Mouse (Mus musculus): ENCODE results near the gene Mms19. TPM values are rescaled to one million over a fixed set of nuclear protein-coding genes. Genes with fewer than 3 reads are reported as not detected.
A peak's percentile ranks its signal among the peaks of the same experiment; 100 is the strongest.
"Not testable (repeated sequence)": the region's sequence is repeated elsewhere in the genome, so short reads cannot be mapped to it uniquely, and the experiment has no call there.

Gene Mms19
- polyA plus RNA-seq, 1 experiment from 2014 or later, result 45.6 TPM

DNA sequence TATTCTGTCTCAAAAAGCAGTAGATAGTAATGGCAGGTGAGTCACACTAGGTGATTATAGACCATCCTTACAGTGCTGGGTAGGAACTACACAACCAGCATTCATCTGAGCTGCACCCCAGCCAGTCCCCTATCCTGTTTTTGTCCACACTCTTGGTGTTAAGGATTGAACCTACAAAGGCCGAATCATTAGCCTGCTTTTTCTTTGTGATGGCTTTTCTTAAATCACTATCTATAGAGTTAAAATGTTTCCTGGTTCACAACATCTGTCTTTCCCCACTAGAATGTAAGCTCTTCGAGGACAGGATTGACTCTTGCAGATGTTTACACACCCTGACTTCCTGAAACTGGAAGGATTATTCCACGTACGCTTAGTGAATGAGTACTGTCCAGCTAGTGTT lies 61.5 kb downstream of the Mms19 start:
- Histone ChIP-seq H3K27me3 (no peaks in the 10 kb centered on the region), H3K4me2 (no peak overlapping the region), H3K9me3 (replicated peaks) (no peaks in the 10 kb centered on the region), H3K9ac (no peak overlapping the region), H3K4me1 (peaks cover 6% of the 10 kb centered on the region), H3K4me3 (replicated peaks) (no peak overlapping the region), H3K27ac (no peak overlapping the region), H3K36me3 (peaks cover 85% of the 10 kb centered on the region)
- ATAC-seq (replicated peaks; ENCODE audit: low FRiP score), result no peak
- 72% methylated on average over 4 of the region's 4 CpGs for WGBS

DNA sequence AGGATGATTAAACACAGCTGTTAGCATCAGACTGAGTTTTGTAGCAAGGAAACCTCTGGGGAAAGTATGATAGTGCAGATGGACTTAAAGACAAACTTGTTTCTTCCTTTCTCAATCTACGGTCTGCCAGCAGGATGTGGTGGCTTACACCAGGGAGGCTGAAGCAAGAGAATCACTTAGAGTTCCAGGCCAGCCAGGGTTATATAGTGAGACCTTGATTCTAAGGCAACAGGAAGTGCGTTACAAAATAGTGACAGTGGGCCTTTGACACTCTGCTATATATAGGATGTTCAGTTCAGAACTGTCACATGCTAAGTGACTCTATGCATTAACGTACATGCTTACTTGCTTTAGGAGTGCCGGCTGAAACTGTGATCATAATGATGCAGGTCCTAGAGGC lies 64.1 kb downstream of the Mms19 start:
- Histone ChIP-seq H3K27ac (no peak overlapping the region), H3K4me2 (no peak overlapping the region), H3K4me3 (replicated peaks) (no peak overlapping the region), H3K27me3 (no peaks in the 10 kb centered on the region), H3K9ac (no peak overlapping the region), H3K4me1 (peaks cover 24% of the 10 kb centered on the region), H3K36me3 (peaks cover 69% of the 10 kb centered on the region), H3K9me3 (replicated peaks) (no peaks in the 10 kb centered on the region)
- WGBS, result 89% methylated on average over 4 of the region's 4 CpGs
- ATAC-seq (replicated peaks; ENCODE audit: low FRiP score), result no peak

DNA sequence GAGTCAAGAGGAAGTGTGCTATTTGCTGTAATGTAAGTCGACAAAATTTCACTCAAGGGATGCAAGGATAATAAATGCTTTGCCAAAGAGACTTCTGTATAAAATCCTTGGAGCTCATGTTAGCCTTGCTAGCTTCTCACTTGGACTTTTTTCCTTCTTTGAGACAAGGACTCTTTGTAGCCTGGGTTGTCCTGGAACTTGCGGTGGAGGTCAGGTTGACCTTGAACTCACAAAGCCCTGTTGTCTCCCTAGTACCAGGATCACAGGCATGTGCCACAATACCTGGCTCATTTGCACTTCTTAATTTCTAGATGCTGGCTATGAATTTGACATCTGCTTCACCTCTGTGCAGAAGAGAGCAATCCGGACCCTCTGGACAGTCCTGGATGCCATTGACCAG lies 65.7 kb downstream of the Mms19 start:
- Histone ChIP-seq H3K9me3 (replicated peaks) (no peaks in the 10 kb centered on the region), H3K4me2 (no peak overlapping the region), H3K27me3 (no peaks in the 10 kb centered on the region), H3K36me3 (peaks cover 55% of the 10 kb centered on the region), H3K4me1 (peaks cover 24% of the 10 kb centered on the region), H3K4me3 (replicated peaks) (no peak overlapping the region), H3K27ac (no peak overlapping the region), H3K9ac (no peak overlapping the region)
- WGBS, result 88% methylated on average over 3 of the region's 3 CpGs
- ATAC-seq (replicated peaks; ENCODE audit: low FRiP score), result no peak

DNA sequence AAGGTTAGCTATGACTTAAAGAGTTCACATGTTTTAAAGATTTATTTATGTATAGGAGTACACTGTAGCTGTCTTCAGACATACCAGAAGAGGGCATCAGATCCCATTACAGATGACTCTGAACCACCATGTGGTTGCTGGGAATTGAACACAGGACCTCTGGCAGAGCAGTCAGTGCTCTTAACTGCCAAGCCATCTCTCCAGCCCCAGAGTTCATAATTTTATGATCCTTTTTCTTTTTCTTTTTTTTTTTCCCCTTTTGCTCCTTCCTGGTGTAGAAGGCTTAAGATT lies 66.4 kb downstream of the Mms19 start:
- not testable (repeated sequence) for H3K27me3 ChIP-seq; ATAC-seq (replicated peaks; ENCODE audit: low FRiP score); H3K9me3 ChIP-seq (replicated peaks); H3K9ac ChIP-seq; H3K27ac ChIP-seq
- Histone ChIP-seq H3K4me3 (replicated peaks) (peak overlapping the region; percentile 98), H3K36me3 (peaks cover 49% of the 10 kb centered on the region), H3K4me2 (peak overlapping the region; percentile 86), H3K4me1 (peaks cover 24% of the 10 kb centered on the region)

DNA sequence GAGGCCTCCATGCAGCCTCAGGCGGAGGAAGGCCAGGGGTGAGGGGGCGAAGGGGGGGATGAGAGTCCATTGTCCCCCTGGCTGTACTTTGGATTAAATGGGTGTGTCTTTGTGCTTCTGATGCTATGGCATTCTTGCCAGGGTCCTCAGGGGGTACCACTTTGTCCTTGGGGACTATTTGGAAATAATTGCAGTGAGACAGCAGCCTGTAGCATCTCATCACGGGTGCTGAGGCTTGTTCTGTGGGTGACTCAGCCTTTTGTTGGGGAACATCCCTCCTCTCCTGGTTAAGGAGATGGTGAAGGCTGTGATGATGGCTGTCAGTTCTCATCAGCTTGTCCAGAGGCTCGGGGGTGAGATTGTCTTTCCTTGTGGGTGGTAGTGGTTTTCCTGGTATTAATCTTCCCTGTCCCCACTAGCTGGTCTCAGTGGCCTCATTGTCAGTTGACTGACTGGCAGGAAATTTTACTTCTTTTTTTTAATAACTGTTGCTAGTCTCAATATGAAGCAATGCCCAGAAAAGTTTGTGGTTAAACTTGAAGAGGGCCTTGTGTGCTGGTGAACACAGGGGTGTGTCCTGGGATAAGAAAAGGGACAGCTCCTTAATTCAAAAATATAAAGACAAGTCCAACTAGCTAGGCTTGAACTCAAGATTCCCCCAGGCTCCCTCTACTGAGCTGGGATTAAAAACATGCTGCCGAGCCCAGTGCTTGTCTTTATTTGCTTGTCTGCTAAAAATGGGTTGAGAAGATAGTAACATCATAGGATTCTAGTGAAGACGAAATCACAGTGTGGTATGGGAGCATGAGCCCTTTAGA lies 67.0 kb downstream of the Mms19 start:
- no peak for ATAC-seq (replicated peaks; ENCODE audit: low FRiP score)
- 41% methylated on average over 6 of the region's 6 CpGs for WGBS
- Histone ChIP-seq H3K4me1 (peaks cover 24% of the 10 kb centered on the region), H3K27me3 (no peaks in the 10 kb centered on the region), H3K27ac (peak overlapping the region; percentile 94), H3K9me3 (replicated peaks) (no peaks in the 10 kb centered on the region), H3K36me3 (peaks cover 44% of the 10 kb centered on the region), H3K4me3 (replicated peaks) (peak overlapping the region; percentile 98), H3K4me2 (peak overlapping the region; percentile 86), H3K9ac (peak overlapping the region; percentile 93)

DNA sequence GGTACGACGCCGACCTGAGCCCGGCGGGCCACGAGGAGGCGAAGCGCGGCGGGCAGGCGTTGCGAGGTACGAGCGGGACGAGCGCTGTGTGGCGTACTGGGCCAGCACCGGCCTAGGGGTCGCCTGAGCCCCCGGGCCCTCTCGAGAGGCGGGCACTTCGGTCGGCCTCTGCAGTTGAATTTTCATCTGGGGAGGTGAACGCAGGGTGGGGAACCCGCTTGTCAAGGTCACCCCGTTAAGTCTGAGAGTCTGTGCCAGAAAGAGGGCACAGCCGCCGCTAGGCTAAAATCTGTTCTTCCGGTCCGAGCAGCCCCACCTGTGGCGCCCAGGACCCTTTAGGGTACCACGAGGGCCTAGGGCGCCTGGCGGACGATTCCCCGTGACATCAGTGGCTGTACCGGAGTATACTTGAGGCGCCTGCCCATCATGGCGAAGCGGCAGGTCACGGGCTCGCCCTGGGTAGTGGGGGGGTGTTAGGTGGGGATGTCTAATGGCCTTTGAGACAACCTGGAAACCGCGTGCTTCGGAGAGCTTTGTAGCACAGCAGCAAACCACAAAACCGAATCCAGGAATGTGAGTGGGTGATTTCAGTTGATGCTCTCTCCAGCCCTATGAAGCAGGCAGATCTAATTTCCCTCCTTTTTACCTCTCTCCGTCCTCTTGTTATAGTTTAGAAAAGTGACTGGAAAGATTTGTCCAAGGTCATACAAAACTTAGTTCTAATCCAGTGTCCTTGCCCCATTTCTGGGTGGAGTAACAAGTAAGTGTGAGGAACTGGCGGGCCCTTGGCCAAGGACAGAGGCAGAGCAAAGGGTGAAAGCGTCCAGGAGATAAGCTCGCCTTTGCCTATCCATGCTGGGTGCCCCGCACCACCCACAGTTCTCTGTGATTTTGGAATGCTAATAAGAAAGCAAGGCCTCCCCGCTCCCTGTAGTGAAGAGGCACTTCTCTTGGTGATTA lies 68.6 kb downstream of the Mms19 start:
- peak; percentile 72 for ATAC-seq (replicated peaks; ENCODE audit: low FRiP score)
- peak overlapping the region; percentile 94 for H3K27ac ChIP-seq
- H3K4me3 ChIP-seq (replicated peaks), result peak overlapping the region; percentile 98
- H3K4me2 ChIP-seq, result peak overlapping the region; percentile 86
- no peaks in the 10 kb centered on the region for H3K27me3 ChIP-seq
- H3K36me3 ChIP-seq, result peaks cover 36% of the 10 kb centered on the region
- WGBS, result under 1% methylated on average over 51 of the region's 53 CpGs
- H3K9me3 ChIP-seq (replicated peaks), result no peaks in the 10 kb centered on the region
- H3K4me1 ChIP-seq, result peaks cover 26% of the 10 kb centered on the region
- peak overlapping the region; percentile 93 for H3K9ac ChIP-seq

DNA sequence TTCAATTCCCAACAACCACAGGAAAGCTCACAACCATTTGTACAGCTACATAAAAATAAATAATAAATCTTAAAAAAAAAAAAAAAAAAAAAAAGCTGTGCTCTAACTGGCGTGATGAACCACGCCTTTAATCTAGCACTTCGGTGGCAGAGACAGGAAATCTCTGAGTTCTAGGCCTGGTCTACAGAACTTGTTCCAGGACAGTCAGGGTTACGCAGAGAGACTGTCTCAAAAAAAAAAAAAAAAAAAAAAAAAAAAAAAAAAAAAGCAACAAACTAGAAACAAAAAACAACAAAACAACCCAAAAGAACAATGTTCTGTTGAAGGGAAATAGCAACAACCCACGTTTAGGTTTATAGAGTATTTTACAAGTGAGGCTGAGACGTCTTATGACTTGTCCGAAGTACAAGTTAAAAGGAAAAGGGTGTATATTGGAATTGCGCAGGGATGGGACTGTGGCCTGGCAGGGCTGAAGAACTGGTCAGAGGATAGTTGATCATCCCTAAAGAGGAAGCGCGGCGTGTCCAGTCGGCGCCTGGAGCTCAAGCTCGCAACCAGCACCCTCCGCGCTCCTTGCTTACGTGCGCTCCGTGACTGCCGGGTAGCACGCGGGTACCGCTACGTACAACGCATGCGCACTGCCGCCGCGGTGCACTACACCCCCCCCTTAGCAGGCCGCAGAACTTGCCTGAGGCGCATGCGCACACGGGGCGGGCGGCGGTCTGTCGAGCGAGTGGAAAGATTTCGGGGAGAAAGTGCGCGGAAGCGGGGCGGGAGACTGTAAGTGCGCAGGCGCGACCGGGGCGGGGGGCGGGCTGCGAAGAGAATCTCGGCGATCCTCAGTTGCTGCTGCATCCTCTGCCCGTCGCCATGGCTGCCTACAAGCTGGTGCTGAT lies 69.5 kb downstream of the Mms19 start, which contains the start of gene Pgam1:
Gene Pgam1 (plus strand): TSS at position 746 of the 896 bp plus-strand sequence.
- ATAC-seq (replicated peaks; ENCODE audit: low FRiP score), result peak; percentile 95
- Histone ChIP-seq H3K27me3 (no peaks in the 10 kb centered on the region), H3K9ac (peak within 1 kb of the TSS; percentile 93), H3K27ac (peak within 1 kb of the TSS; percentile 94), H3K36me3 (peaks cover 27% of the 10 kb centered on the region), H3K9me3 (replicated peaks) (no peaks in the 10 kb centered on the region), H3K4me3 (replicated peaks) (peak within 1 kb of the TSS; percentile 98), H3K4me2 (peak within 1 kb of the TSS; percentile 86), H3K4me1 (peaks cover 32% of the 10 kb centered on the region)
- 4% methylated on average over 53 of the region's 54 CpGs for WGBS

DNA sequence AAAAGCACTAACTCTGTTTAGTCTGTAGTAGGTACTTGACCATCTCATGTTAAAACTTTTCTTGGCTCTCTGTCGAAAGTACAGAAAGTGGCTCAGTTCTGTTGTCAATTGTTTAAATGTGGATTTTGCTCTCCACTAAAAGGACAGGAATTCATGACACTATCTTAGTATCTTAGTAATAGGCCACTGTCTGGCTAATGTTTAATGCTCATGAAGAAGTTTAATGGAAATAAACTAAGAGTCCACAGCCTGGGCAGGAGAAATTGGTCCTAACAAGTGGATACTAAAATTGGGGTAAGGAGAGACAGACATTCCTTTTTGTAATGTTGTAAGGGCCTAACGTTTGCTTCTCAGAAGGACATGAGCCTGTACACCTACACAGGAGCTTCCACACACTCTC lies 70.6 kb downstream of the Mms19 start:
- peaks cover 32% of the 10 kb centered on the region for H3K4me1 ChIP-seq
- H3K4me2 ChIP-seq, result no peak overlapping the region
- H3K36me3 ChIP-seq, result peaks cover 18% of the 10 kb centered on the region
- H3K27ac ChIP-seq, result peak overlapping the region; percentile 94
- WGBS, result 89% methylated on average over 2 of the region's 2 CpGs
- no peak for ATAC-seq (replicated peaks; ENCODE audit: low FRiP score)
- no peaks in the 10 kb centered on the region for H3K27me3 ChIP-seq
- no peak overlapping the region for H3K4me3 ChIP-seq (replicated peaks)
- H3K9ac ChIP-seq, result no peak overlapping the region
- H3K9me3 ChIP-seq (replicated peaks), result no peaks in the 10 kb centered on the region

DNA sequence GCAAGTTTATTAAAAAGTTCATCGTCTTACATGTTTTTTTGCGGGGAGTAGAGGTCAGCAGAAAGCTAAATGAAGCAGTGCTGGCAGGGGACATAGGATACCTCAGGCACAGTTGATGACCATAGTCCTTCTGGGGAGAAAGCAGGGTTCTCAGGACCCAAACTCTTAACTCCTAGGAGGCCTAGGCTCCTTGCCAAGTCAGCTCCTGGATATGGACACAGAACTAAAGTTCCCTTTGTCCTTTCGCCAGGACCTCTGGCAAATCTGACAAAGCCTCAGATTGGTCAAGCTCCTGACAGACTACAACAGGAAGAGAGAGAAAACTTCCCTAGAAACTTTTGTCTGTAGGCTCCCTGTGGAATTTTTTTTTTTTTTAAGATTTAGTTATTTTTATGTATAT lies 72.2 kb downstream of the Mms19 start:
- H3K27me3 ChIP-seq, result no peaks in the 10 kb centered on the region
- no peak for ATAC-seq (replicated peaks; ENCODE audit: low FRiP score)

DNA sequence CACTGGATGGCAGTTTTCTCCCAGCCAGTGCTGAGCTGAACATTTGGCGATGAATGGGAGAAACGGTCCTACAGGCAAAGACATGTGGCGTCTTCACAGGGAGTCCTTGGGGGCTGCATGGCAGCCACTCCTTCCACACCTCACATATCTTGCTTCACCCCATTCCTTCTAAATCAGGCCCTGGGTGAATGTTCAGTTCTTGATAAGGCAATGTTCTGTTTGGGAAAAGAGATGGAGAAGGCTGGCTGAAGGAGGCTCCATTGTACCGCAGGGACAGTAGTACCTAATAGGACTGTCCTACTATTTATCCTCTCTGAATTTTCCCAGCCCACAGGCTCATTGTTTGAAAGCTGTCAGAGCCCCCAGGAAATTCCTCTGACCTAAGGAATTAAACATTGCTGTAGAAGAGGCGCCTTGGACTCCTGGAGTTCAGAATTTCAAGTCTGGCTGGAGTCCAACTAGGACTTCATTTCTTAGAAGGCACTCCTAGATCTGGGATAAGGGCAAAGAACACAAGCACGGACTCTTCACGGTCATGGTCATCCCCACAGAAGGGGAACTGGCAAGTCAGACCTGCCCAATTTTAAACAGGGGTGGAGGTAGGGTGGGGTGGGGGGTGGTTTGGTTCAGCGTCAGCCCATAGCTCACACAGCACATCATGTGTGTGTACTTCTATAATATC lies 73.7 kb downstream of the Mms19 start:
- 49% methylated on average over 8 of the region's 8 CpGs for WGBS
- Histone ChIP-seq H3K9me3 (replicated peaks) (no peaks in the 10 kb centered on the region), H3K4me2 (no peak overlapping the region), H3K4me3 (replicated peaks) (no peak overlapping the region), H3K27ac (no peak overlapping the region), H3K9ac (no peak overlapping the region), H3K27me3 (no peaks in the 10 kb centered on the region), H3K4me1 (peaks cover 8% of the 10 kb centered on the region; the same call in 1 of the 2 replicates), H3K36me3 (no peaks in the 10 kb centered on the region)
- no peak for ATAC-seq (replicated peaks; ENCODE audit: low FRiP score)

More for the DNA sequence above, 72.2 kb downstream of the Mms19 start:
- no peak overlapping the region for H3K27ac ChIP-seq
- no peak overlapping the region for H3K4me2 ChIP-seq
- no peak overlapping the region for H3K4me3 ChIP-seq (replicated peaks)
- H3K9me3 ChIP-seq (replicated peaks), result no peaks in the 10 kb centered on the region
- H3K9ac ChIP-seq, result no peak overlapping the region
- 0 out of 2 replicates have a peak, but pooled peaks cover 4% of the 10 kb centered on the region for H3K36me3 ChIP-seq
- 89% methylated on average over 3 of the region's 3 CpGs for WGBS
- peaks cover 19% of the 10 kb centered on the region for H3K4me1 ChIP-seq
